Comparison of ENCODE assay signal across 18 mouse cellular contexts in the genomic region with DNA sequence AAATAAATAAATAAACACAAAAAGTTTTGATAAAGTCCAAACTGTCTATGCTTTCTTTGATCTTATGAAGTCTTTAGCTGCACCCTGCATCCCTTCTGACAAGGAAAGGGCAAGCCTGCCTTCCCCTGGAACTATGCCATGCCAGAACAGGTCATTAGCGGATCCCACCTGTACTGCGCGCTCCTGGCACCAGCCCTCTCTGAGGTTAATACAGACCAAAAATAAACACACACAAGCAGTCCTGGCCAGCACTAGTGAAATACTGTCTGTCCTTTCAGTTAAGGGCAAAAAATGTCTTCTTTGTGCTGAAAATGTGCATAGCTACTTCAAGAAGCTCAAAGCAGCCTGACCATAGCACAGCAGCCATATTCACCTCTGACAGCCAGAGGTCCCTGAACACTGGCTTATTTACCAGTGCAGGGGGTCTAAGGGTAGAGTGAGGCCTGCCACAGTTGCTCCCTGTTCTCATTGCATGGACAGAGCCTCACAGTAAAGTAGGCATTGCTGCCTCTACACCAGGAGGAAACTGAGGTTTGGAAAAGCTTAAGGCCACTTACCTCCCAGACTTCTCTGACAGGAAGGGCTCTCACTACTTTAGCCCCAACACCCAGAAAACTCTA.
A peak's percentile ranks its signal among the peaks of the same experiment; 100 is the strongest.
DNase-seq lines count a peak whose midpoint lies in the region; ATAC-seq and TF ChIP-seq lines count a peak whose summit lies in the region.
"Had no signal": no experiment of that assay in that cellular context is flagged by ENCODE, and none has a peak within 500 bp of the region (broad histone marks: within the 10 kb centered on the region; RNA-seq: fewer than 3 reads in every experiment).

No protein-coding gene starts in this region.

- no peaks in the 10 kb centered on the region for H3K36me3 ChIP-seq in kidney, embryonic 14.5 days (ENCODE audit: control insufficient read depth, insufficient read depth, low read length)
- H3K36me3 ChIP-seq in embryonic facial prominence, embryonic 15.5 days = no peaks in the 10 kb centered on the region
- H3K36me3 ChIP-seq: forebrain, embryonic 12.5 days; hindbrain, embryonic 13.5 days; kidney, embryonic 15.5 days; midbrain, embryonic 12.5 days had no signal

- H3K4me1 ChIP-seq in cerebellum, adult 2 months (ENCODE audit: control insufficient read depth, insufficient read depth, low read length) = peaks cover 8% of the 10 kb centered on the region
- 0 out of 2 replicates have a peak, but pooled peaks cover 4% of the 10 kb centered on the region for H3K4me1 ChIP-seq in kidney, embryonic 14.5 days (ENCODE audit: control insufficient read depth, insufficient read depth, low read length)
- peaks cover 21% of the 10 kb centered on the region for H3K4me1 ChIP-seq in embryonic facial prominence, embryonic 15.5 days
- H3K4me1 ChIP-seq: hindbrain, embryonic 13.5 days had no signal

- no peak for TF ChIP-seq POLR2A in cerebellum, adult 2 months (IDR thresholded peaks at IDR 0.05; ENCODE audit: borderline replicate concordance, insufficient read depth, low read length)

- ATAC-seq in kidney, embryonic 14.5 days (ENCODE audit: low FRiP score, low TSS enrichment) = no peak
- ATAC-seq in embryonic facial prominence, embryonic 15.5 days (ENCODE audit: insufficient number of reproducible peaks, low FRiP score, low TSS enrichment, low read depth) = peak; percentile 57
- ATAC-seq: inflammation-experienced regulatory T-cells, adult 6 months had no signal

- no peak overlapping the region for H3K4me2 ChIP-seq in kidney, embryonic 14.5 days (replicated peaks; ENCODE audit: low read depth, low read length)
- H3K4me2 ChIP-seq in embryonic facial prominence, embryonic 15.5 days (replicated peaks) = no peak overlapping the region
- H3K4me2 ChIP-seq: forebrain, embryonic 12.5 days; hindbrain, embryonic 13.5 days; kidney, embryonic 15.5 days; lung, embryonic 14.5 days; midbrain, embryonic 12.5 days had no signal

- no peak overlapping the region for H3K9ac ChIP-seq in kidney, embryonic 14.5 days (ENCODE audit: low read depth, low read length)
- no peak overlapping the region for H3K9ac ChIP-seq in embryonic facial prominence, embryonic 15.5 days
- H3K9ac ChIP-seq: forebrain, embryonic 12.5 days; hindbrain, embryonic 13.5 days; kidney, embryonic 15.5 days; liver, embryonic 14.5 days; lung, embryonic 14.5 days; midbrain, embryonic 12.5 days had no signal

- H3K4me3 ChIP-seq in cerebellum, adult 2 months (replicated peaks; ENCODE audit: insufficient read depth, low read depth, low read length) = no peak overlapping the region
- no peak overlapping the region for H3K4me3 ChIP-seq in kidney, embryonic 14.5 days (ENCODE audit: low read length)
- H3K4me3 ChIP-seq in embryonic facial prominence, embryonic 15.5 days (replicated peaks) = no peak overlapping the region
- H3K4me3 ChIP-seq: erythroblast, embryonic 14.5 days; forebrain, embryonic 12.5 days; hindbrain, embryonic 13.5 days; kidney, embryonic 15.5 days; midbrain, embryonic 12.5 days had no signal

- H3K9me3 ChIP-seq in kidney, embryonic 14.5 days (ENCODE audit: control insufficient read depth, low read length) = no peaks in the 10 kb centered on the region
- H3K9me3 ChIP-seq in embryonic facial prominence, embryonic 15.5 days (replicated peaks) = no peaks in the 10 kb centered on the region
- H3K9me3 ChIP-seq: forebrain, embryonic 12.5 days; hindbrain, embryonic 13.5 days; kidney, embryonic 15.5 days; midbrain, embryonic 12.5 days had no signal

- peak; percentile 32 to 68 for DNase-seq in cerebellum, adult 2 months
- no peak for DNase-seq in cerebellum, adult 11 months
- peak; percentile 4 to 7 for DNase-seq in kidney, adult 8-10 months
- no peak for DNase-seq in gastrocnemius, postnatal 10 days
- DNase-seq in urinary bladder, adult 2 months (ENCODE audit: low spot score) = no peak
- DNase-seq: adrenal gland, postnatal 14 days; lung, embryonic 14.5 days; thymus, adult 18-20 months; thymus, postnatal 36 days had no signal

- no peak for TF ChIP-seq CTCF in cerebellum, adult 2 months (IDR thresholded peaks at IDR 0.05; ENCODE audit: borderline replicate concordance, insufficient read depth, low read depth, low read length)

- WGBS in cerebellum, adult 2 months = 47% methylated on average over 3 of the region's 3 CpGs
- 94% methylated on average over 3 of the region's 3 CpGs for WGBS in kidney, embryonic 14.5 days
- 83% methylated on average over 3 of the region's 3 CpGs for WGBS in embryonic facial prominence, embryonic 15.5 days

- H3K27ac ChIP-seq in cerebellum, adult 2 months (ENCODE audit: insufficient read depth, low read length) = no peak overlapping the region
- no peak overlapping the region for H3K27ac ChIP-seq in kidney, embryonic 14.5 days (ENCODE audit: low read depth, low read length)
- H3K27ac ChIP-seq in embryonic facial prominence, embryonic 15.5 days (replicated peaks) = no peak overlapping the region
- H3K27ac ChIP-seq: forebrain, embryonic 12.5 days; hindbrain, embryonic 13.5 days; kidney, embryonic 15.5 days; liver, embryonic 14.5 days; midbrain, embryonic 12.5 days had no signal

- no peaks in the 10 kb centered on the region for H3K27me3 ChIP-seq in cerebellum, adult 2 months (ENCODE audit: control insufficient read depth, insufficient read depth, low read length)
- 0 out of 2 replicates have a peak, but pooled peaks cover 2% of the 10 kb centered on the region for H3K27me3 ChIP-seq in kidney, embryonic 14.5 days (ENCODE audit: control insufficient read depth, insufficient read depth, low read length)
- H3K27me3 ChIP-seq in embryonic facial prominence, embryonic 15.5 days = no peaks in the 10 kb centered on the region
- H3K27me3 ChIP-seq: forebrain, embryonic 12.5 days; hindbrain, embryonic 13.5 days; kidney, embryonic 15.5 days; midbrain, embryonic 12.5 days had no signal

Comparison
In these comparisons a context has a peak if more than half of its experiments do, and no peak if none do; other contexts are left out.
1. DNase-seq: peak in cerebellum, adult 2 months (2 of 2) and kidney, adult 8-10 months (2 of 2); none in cerebellum, adult 11 months (single experiment), gastrocnemius, postnatal 10 days (single experiment) and urinary bladder, adult 2 months (single experiment).